Comparison of ENCODE assay signal across 8 mouse cellular contexts in genomic region chr10:18388784-18389575, GRCm38 (mm10).
DNase-seq lines count a peak whose midpoint lies in the region; ATAC-seq and TF ChIP-seq lines count a peak whose summit lies in the region.

No protein-coding gene starts in this region.

- 25% methylated on average over 10 of the region's 10 CpGs for WGBS in embryonic facial prominence, embryonic 13.5 days
- 25% methylated on average over 10 of the region's 10 CpGs for WGBS in heart, embryonic 14.5 days
- 26% methylated on average over 10 of the region's 10 CpGs for WGBS in kidney, embryonic 16.5 days
- WGBS in liver, postnatal 0 days (ENCODE audit: insufficient replicate concordance): 49% methylated on average over 10 of the region's 10 CpGs

- 0 out of 2 replicates have a peak overlapping the region, but pooled peaks have one; percentile 12 for H3K27ac ChIP-seq in embryonic facial prominence, embryonic 13.5 days
- no peak overlapping the region for H3K27ac ChIP-seq in heart, embryonic 14.5 days (replicated peaks in 1 of 2; ENCODE audit: control insufficient read depth in 1 of 2, insufficient read depth in 1 of 2, low read depth in 2 of 2, low read length in 2 of 2)
- no peak overlapping the region for H3K27ac ChIP-seq in kidney, embryonic 16.5 days (ENCODE audit: low read length)
- no peak overlapping the region for H3K27ac ChIP-seq in liver, postnatal 0 days (ENCODE audit: low read depth)

- peak; percentile 49 for ATAC-seq in embryonic facial prominence, embryonic 13.5 days (ENCODE audit: insufficient number of reproducible peaks, insufficient read depth, low FRiP score, low TSS enrichment, low read depth)
- peak; percentile 51 for ATAC-seq in heart, embryonic 14.5 days (ENCODE audit: insufficient number of reproducible peaks, insufficient read depth, low FRiP score, low read depth)
- peak; percentile 83 for ATAC-seq in kidney, embryonic 16.5 days (ENCODE audit: low FRiP score, low TSS enrichment)
- ATAC-seq in liver, postnatal 0 days: 0 out of 2 replicates have a peak, but pooled peaks have one; percentile 29
- ATAC-seq in neutrophil, adult 5-6 weeks (ENCODE audit: extremely low read depth, insufficient number of reproducible peaks, low FRiP score, poor library complexity, severe bottlenecking): 0 out of 2 replicates have a peak, but pooled peaks have one; percentile 19

- H3K4me1 ChIP-seq in embryonic facial prominence, embryonic 13.5 days: peaks cover 17% of the 10 kb centered on the region
- peaks cover 5 to 25% of the 10 kb centered on the region in 2 experiments; a peak in 3 of 4 replicates for H3K4me1 ChIP-seq in heart, embryonic 14.5 days (ENCODE audit: control insufficient read depth in 2 of 2, insufficient read depth in 2 of 2, low read length in 2 of 2)
- H3K4me1 ChIP-seq in kidney, embryonic 16.5 days (ENCODE audit: insufficient read depth, low read length): peaks cover 8% of the 10 kb centered on the region
- no peaks in the 10 kb centered on the region for H3K4me1 ChIP-seq in liver, postnatal 0 days (ENCODE audit: insufficient read depth)

- no peak overlapping the region for H3K4me3 ChIP-seq in embryonic facial prominence, embryonic 13.5 days
- H3K4me3 ChIP-seq in heart, embryonic 14.5 days (ENCODE audit: control insufficient read depth in 1 of 2, insufficient read depth in 1 of 2, low read depth in 1 of 2, low read length in 2 of 2): no peak overlapping the region
- no peak overlapping the region for H3K4me3 ChIP-seq in kidney, embryonic 16.5 days (ENCODE audit: low read length)
- no peak overlapping the region for H3K4me3 ChIP-seq in liver, postnatal 0 days (ENCODE audit: low read depth, low read length)

- H3K9me3 ChIP-seq in embryonic facial prominence, embryonic 13.5 days: no peaks in the 10 kb centered on the region
- no peaks in the 10 kb centered on the region for H3K9me3 ChIP-seq in heart, embryonic 14.5 days (ENCODE audit: control insufficient read depth, low read length)
- no peaks in the 10 kb centered on the region for H3K9me3 ChIP-seq in kidney, embryonic 16.5 days (ENCODE audit: low read length)
- H3K9me3 ChIP-seq in liver, postnatal 0 days (ENCODE audit: low read length): no peaks in the 10 kb centered on the region

- no peaks in the 10 kb centered on the region for H3K36me3 ChIP-seq in embryonic facial prominence, embryonic 13.5 days
- no peaks in the 10 kb centered on the region for H3K36me3 ChIP-seq in heart, embryonic 14.5 days (ENCODE audit: control insufficient read depth, insufficient read depth, low read length)
- no peaks in the 10 kb centered on the region for H3K36me3 ChIP-seq in kidney, embryonic 16.5 days (ENCODE audit: insufficient read depth, low read length)
- no peaks in the 10 kb centered on the region for H3K36me3 ChIP-seq in liver, postnatal 0 days (replicated peaks; ENCODE audit: insufficient read depth, low read length)

- DNase-seq in CD4-positive, CD25-positive, alpha-beta regulatory T cell, adult 2 months (ENCODE audit: low read depth, low spot score): peak; percentile 58
- DNase-seq in adipocyte (ENCODE audit: low spot score): peak; percentile 28
- peak; percentile 52 for DNase-seq in liver, postnatal 0 days
- peak; percentile 54 for DNase-seq in yolk sac, embryonic 10.5 days (ENCODE audit: low spot score)

- H3K9ac ChIP-seq in embryonic facial prominence, embryonic 13.5 days: 0 out of 2 replicates have a peak overlapping the region, but pooled peaks have one; percentile 8
- no peak overlapping the region for H3K9ac ChIP-seq in heart, embryonic 14.5 days (ENCODE audit: low read length)
- H3K9ac ChIP-seq in kidney, embryonic 16.5 days (replicated peaks; ENCODE audit: low read length): no peak overlapping the region
- no peak overlapping the region for H3K9ac ChIP-seq in liver, postnatal 0 days (replicated peaks)

- no peak for TF ChIP-seq EP300 in liver, postnatal 0 days (IDR thresholded peaks at IDR 0.05; ENCODE audit: low read depth)

- H3K4me2 ChIP-seq in embryonic facial prominence, embryonic 13.5 days: peak overlapping the region; percentile 39
- peak overlapping the region; percentile 47 for H3K4me2 ChIP-seq in heart, embryonic 14.5 days (ENCODE audit: low read length)
- peak overlapping the region; percentile 14; the same call in 1 of the 2 replicates for H3K4me2 ChIP-seq in kidney, embryonic 16.5 days (replicated peaks; ENCODE audit: low read depth, low read length)
- H3K4me2 ChIP-seq in liver, postnatal 0 days (ENCODE audit: low read depth, low read length): no peak overlapping the region

- peak; percentile 74 for TF ChIP-seq CTCF in liver, postnatal 0 days (IDR thresholded peaks at IDR 0.05; ENCODE audit: low read depth)

- H3K27me3 ChIP-seq in embryonic facial prominence, embryonic 13.5 days: no peaks in the 10 kb centered on the region
- no peaks in the 10 kb centered on the region for H3K27me3 ChIP-seq in heart, embryonic 14.5 days (ENCODE audit: control insufficient read depth, insufficient read depth, low read length)
- no peaks in the 10 kb centered on the region for H3K27me3 ChIP-seq in kidney, embryonic 16.5 days (ENCODE audit: insufficient read depth, low read length)
- H3K27me3 ChIP-seq in liver, postnatal 0 days (ENCODE audit: insufficient read depth, low read length): no peaks in the 10 kb centered on the region

Comparison
In these comparisons a context has a peak if more than half of its experiments do, and no peak if none do; other contexts are left out.
1. ATAC-seq: peak in every context shown above with its lines; median percentile 83 in kidney, embryonic 16.5 days; 51 in heart, embryonic 14.5 days; 49 in embryonic facial prominence, embryonic 13.5 days; 29 in liver, postnatal 0 days; 19 in neutrophil, adult 5-6 weeks.